Comparison of ENCODE assay signal across 7 mouse cellular contexts in the genomic region with DNA sequence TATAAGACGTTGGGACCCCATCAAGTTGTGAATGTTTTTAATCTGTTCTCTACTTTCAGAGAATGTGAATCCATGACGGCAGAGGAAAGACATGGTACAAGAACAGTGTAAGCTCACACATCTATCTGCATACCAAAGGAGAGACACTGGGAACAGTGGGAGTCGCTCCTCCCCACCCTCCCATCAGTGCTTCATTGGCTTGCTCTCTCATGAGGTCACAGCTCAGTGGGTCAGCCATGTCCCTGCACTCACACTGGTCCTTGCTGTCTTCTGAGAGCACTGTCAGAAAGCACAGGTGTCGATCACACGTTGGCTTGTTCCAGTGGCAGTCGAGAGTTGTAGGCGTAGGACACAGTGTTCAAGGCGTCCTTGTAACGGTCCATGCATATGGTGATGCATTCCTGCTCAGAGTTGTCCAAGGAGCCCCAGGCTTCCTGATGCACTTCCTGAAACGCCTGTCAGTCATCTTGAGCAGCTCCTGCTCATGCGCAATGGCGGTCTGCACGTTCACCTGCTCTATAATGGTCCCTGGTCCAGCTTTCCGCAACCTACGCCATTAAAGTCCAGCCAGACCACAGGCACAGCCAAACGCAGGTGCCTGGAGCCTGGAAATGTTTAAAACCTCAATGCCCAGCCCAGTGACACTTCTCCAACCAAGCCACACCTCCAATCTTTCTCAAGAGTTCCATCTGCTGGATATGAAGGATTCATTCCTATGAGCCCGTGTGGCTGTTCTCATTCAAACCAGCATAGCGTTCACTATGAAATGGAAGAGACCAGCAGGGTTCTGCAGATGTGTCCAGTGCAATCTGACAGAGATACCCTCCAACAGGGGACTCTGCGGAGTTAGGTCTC. TPM values are rescaled to one million over a fixed set of nuclear protein-coding genes. Genes with fewer than 3 reads are reported as not detected.
A peak's percentile ranks its signal among the peaks of the same experiment; 100 is the strongest.
DNase-seq lines count a peak whose midpoint lies in the region; ATAC-seq and TF ChIP-seq lines count a peak whose summit lies in the region.

No protein-coding gene starts in this region.

- H3K9me3 ChIP-seq in lung, embryonic 16.5 days (ENCODE audit: control insufficient read depth, low read length), result no peaks in the 10 kb centered on the region
- H3K9me3 ChIP-seq in forebrain, embryonic 10.5 days, result no peaks in the 10 kb centered on the region
- no peaks in the 10 kb centered on the region for H3K9me3 ChIP-seq in intestine, postnatal 0 days (ENCODE audit: control insufficient read depth)

- H3K4me1 ChIP-seq in lung, embryonic 16.5 days (replicated peaks; ENCODE audit: control insufficient read depth, insufficient read depth, low read length), result peaks cover 23% of the 10 kb centered on the region
- H3K4me1 ChIP-seq in lung, adult 2 months (ENCODE audit: control insufficient read depth, insufficient read depth, low read length), result peaks cover 15% of the 10 kb centered on the region
- H3K4me1 ChIP-seq in forebrain, embryonic 10.5 days, result peaks cover 35% of the 10 kb centered on the region
- no peaks in the 10 kb centered on the region; the same call in 1 of the 2 replicates for H3K4me1 ChIP-seq in intestine, postnatal 0 days (replicated peaks; ENCODE audit: control insufficient read depth, insufficient read depth, low read length)
- peaks cover 23% of the 10 kb centered on the region for H3K4me1 ChIP-seq in olfactory bulb, adult 2 months (ENCODE audit: control insufficient read depth, insufficient read depth, low read length)

- no peak for DNase-seq in lung, adult 2 months
- DNase-seq in forebrain, embryonic 10.5 days (ENCODE audit: extremely low spot score, low spot score), result no peak
- no peak for DNase-seq in ovary, postnatal 14 days (ENCODE audit: low spot score)
- no peak for DNase-seq in urinary bladder, postnatal 10 days (ENCODE audit: low spot score)

- no peaks in the 10 kb centered on the region for H3K36me3 ChIP-seq in lung, embryonic 16.5 days (ENCODE audit: control insufficient read depth, insufficient read depth, low read length)
- H3K36me3 ChIP-seq in forebrain, embryonic 10.5 days (replicated peaks), result no peaks in the 10 kb centered on the region
- no peaks in the 10 kb centered on the region for H3K36me3 ChIP-seq in intestine, postnatal 0 days (ENCODE audit: control insufficient read depth, insufficient read depth)

- TF ChIP-seq POLR2A in lung, adult 2 months (IDR thresholded peaks at IDR 0.05; ENCODE audit: borderline replicate concordance, extremely low read depth, low read depth, low read length), result no peak
- TF ChIP-seq POLR2A in olfactory bulb, adult 2 months (IDR thresholded peaks at IDR 0.05; ENCODE audit: insufficient read depth, low read depth, low read length), result no peak

- H3K27me3 ChIP-seq in lung, embryonic 16.5 days (ENCODE audit: control insufficient read depth, insufficient read depth, low read depth, low read length), result peaks cover 33% of the 10 kb centered on the region
- peaks cover 52% of the 10 kb centered on the region for H3K27me3 ChIP-seq in forebrain, embryonic 10.5 days (ENCODE audit: poor library complexity, severe bottlenecking)
- no peaks in the 10 kb centered on the region for H3K27me3 ChIP-seq in intestine, postnatal 0 days (replicated peaks; ENCODE audit: control insufficient read depth, insufficient read depth, low read length)

- H3K27ac ChIP-seq in lung, embryonic 16.5 days (ENCODE audit: low read length), result peak overlapping the region; percentile 70
- peak overlapping the region; percentile 89 for H3K27ac ChIP-seq in forebrain, embryonic 10.5 days
- no peak overlapping the region; the same call in 1 of the 2 replicates for H3K27ac ChIP-seq in intestine, postnatal 0 days (ENCODE audit: low read depth, low read length)
- peak overlapping the region; percentile 82 for H3K27ac ChIP-seq in olfactory bulb, adult 2 months (ENCODE audit: insufficient read depth, low read depth, low read length)

- no peak for TF ChIP-seq CTCF in lung, adult 2 months (IDR thresholded peaks at IDR 0.05; ENCODE audit: insufficient read depth, low read length)
- no peak for TF ChIP-seq CTCF in intestine, postnatal 0 days (IDR thresholded peaks at IDR 0.05; ENCODE audit: low read depth)
- no peak for TF ChIP-seq CTCF in olfactory bulb, adult 2 months (IDR thresholded peaks at IDR 0.05; ENCODE audit: insufficient read depth, low read depth, low read length)

- H3K4me2 ChIP-seq in lung, embryonic 16.5 days (ENCODE audit: low read depth, low read length), result peak overlapping the region; percentile 58; the same call in 1 of the 2 replicates
- H3K4me2 ChIP-seq in intestine, postnatal 0 days (replicated peaks; ENCODE audit: low read depth), result peak overlapping the region; percentile 73; the same call in 1 of the 2 replicates

- 67% methylated on average over 19 of the region's 19 CpGs for WGBS in lung, embryonic 16.5 days
- 69% methylated on average over 19 of the region's 19 CpGs for WGBS in lung, adult 2 months
- 82% methylated on average over 19 of the region's 19 CpGs for WGBS in forebrain, embryonic 10.5 days
- 75% methylated on average over 19 of the region's 19 CpGs for WGBS in intestine, postnatal 0 days
- 77% methylated on average over 19 of the region's 19 CpGs for WGBS in olfactory bulb, adult 2 months

- no peak overlapping the region for H3K9ac ChIP-seq in lung, embryonic 16.5 days (ENCODE audit: low read length)
- H3K9ac ChIP-seq in intestine, postnatal 0 days (ENCODE audit: low read depth, low read length), result no peak overlapping the region

- ATAC-seq in lung, embryonic 16.5 days (ENCODE audit: low read depth), result peak; percentile 5; the same call in 1 of the 2 replicates
- no peak for ATAC-seq in intestine, postnatal 0 days

- H3K4me3 ChIP-seq in lung, embryonic 16.5 days (ENCODE audit: low read length), result peak overlapping the region; percentile 48
- no peak overlapping the region for H3K4me3 ChIP-seq in lung, adult 2 months (replicated peaks; ENCODE audit: extremely low read depth, low read depth, low read length)
- H3K4me3 ChIP-seq in forebrain, embryonic 10.5 days, result peak overlapping the region; percentile 65; the same call in 1 of the 2 replicates
- H3K4me3 ChIP-seq in intestine, postnatal 0 days (ENCODE audit: low read depth, low read length), result no peak overlapping the region
- no peak overlapping the region for H3K4me3 ChIP-seq in olfactory bulb, adult 2 months (ENCODE audit: insufficient read depth, low read depth, low read length)

RNA-seq across cellular contexts. Expression of gene H2-K1, which starts 19.7 kb away (rescaled TPM):
- 55.5 and 83.8 TPM in 2 replicates for polyA plus RNA-seq in lung, embryonic 16.5 days (2015; fragmentation: Nextera tagmentation; extraction: Ambion mirVana)
- polyA plus RNA-seq in lung, adult 2 months (2012; rRNA removed), result 2,389 and 3,036 TPM in 2 replicates
- 51.2 and 51.8 TPM in 2 replicates for polyA plus RNA-seq in forebrain, embryonic 10.5 days (2016; fragmentation: Nextera tagmentation; extraction: Ambion mirVana)
- 896 and 933 TPM in 2 replicates for polyA plus RNA-seq in intestine, postnatal 0 days (2015; fragmentation: Nextera tagmentation; extraction: Ambion mirVana)
- not detected in 2 replicates for polyA plus RNA-seq in olfactory bulb, adult 2 months (2012; ENCODE audit: insufficient read depth, insufficient read length, low replicate concordance, missing spikeins)

RNA-seq across cellular contexts. Expression of gene Rps18, which starts 24.6 kb away (rescaled TPM):
- 1,739 and 1,825 TPM in 2 replicates for polyA plus RNA-seq in lung, embryonic 16.5 days (2015; fragmentation: Nextera tagmentation; extraction: Ambion mirVana)
- polyA plus RNA-seq in lung, adult 2 months (2012; rRNA removed), result 260 and 331 TPM in 2 replicates
- 1,596 and 1,663 TPM in 2 replicates for polyA plus RNA-seq in forebrain, embryonic 10.5 days (2016; fragmentation: Nextera tagmentation; extraction: Ambion mirVana)
- polyA plus RNA-seq in intestine, postnatal 0 days (2015; fragmentation: Nextera tagmentation; extraction: Ambion mirVana), result 1,060 and 1,067 TPM in 2 replicates
- polyA plus RNA-seq in olfactory bulb, adult 2 months (2012; ENCODE audit: insufficient read depth, insufficient read length, low replicate concordance, missing spikeins), result 1,298 TPM in 1 of 2 replicates, not detected in the other

RNA-seq across cellular contexts. Expression of gene Vps52, which starts 24.8 kb away (rescaled TPM):
- 49.4 and 50.5 TPM in 2 replicates for polyA plus RNA-seq in lung, embryonic 16.5 days (2015; fragmentation: Nextera tagmentation; extraction: Ambion mirVana)
- polyA plus RNA-seq in lung, adult 2 months (2012; rRNA removed), result 62.8 and 70.3 TPM in 2 replicates
- polyA plus RNA-seq in forebrain, embryonic 10.5 days (2016; fragmentation: Nextera tagmentation; extraction: Ambion mirVana), result 49.4 and 51.3 TPM in 2 replicates
- 23.5 and 25.5 TPM in 2 replicates for polyA plus RNA-seq in intestine, postnatal 0 days (2015; fragmentation: Nextera tagmentation; extraction: Ambion mirVana)
- not detected in 2 replicates for polyA plus RNA-seq in olfactory bulb, adult 2 months (2012; ENCODE audit: insufficient read depth, insufficient read length, low replicate concordance, missing spikeins)

RNA-seq across cellular contexts. Expression of gene B3galt4, which starts 29.1 kb away (rescaled TPM):
- 5.5 and 5.6 TPM in 2 replicates for polyA plus RNA-seq in lung, embryonic 16.5 days (2015; fragmentation: Nextera tagmentation; extraction: Ambion mirVana)
- polyA plus RNA-seq in lung, adult 2 months (2012; rRNA removed), result 11.4 and 12.6 TPM in 2 replicates
- polyA plus RNA-seq in forebrain, embryonic 10.5 days (2016; fragmentation: Nextera tagmentation; extraction: Ambion mirVana), result 3.3 and 3.7 TPM in 2 replicates
- polyA plus RNA-seq in intestine, postnatal 0 days (2015; fragmentation: Nextera tagmentation; extraction: Ambion mirVana), result 14.0 and 15.0 TPM in 2 replicates
- not detected in 2 replicates for polyA plus RNA-seq in olfactory bulb, adult 2 months (2012; ENCODE audit: insufficient read depth, insufficient read length, low replicate concordance, missing spikeins)

RNA-seq across cellular contexts. Expression of gene Wdr46, which starts 39.9 kb away (rescaled TPM):
- polyA plus RNA-seq in lung, embryonic 16.5 days (2015; fragmentation: Nextera tagmentation; extraction: Ambion mirVana), result 20.2 and 20.6 TPM in 2 replicates
- polyA plus RNA-seq in lung, adult 2 months (2012; rRNA removed), result 13.4 and 16.8 TPM in 2 replicates
- polyA plus RNA-seq in forebrain, embryonic 10.5 days (2016; fragmentation: Nextera tagmentation; extraction: Ambion mirVana), result 56.1 and 59.6 TPM in 2 replicates
- 10.6 and 11.2 TPM in 2 replicates for polyA plus RNA-seq in intestine, postnatal 0 days (2015; fragmentation: Nextera tagmentation; extraction: Ambion mirVana)
- not detected in 2 replicates for polyA plus RNA-seq in olfactory bulb, adult 2 months (2012; ENCODE audit: insufficient read depth, insufficient read length, low replicate concordance, missing spikeins)

Comparison
In these comparisons a context has a peak if more than half of its experiments do, and no peak if none do; other contexts are left out.
1. H3K4me3 ChIP-seq: peak in lung, embryonic 16.5 days (single experiment) and forebrain, embryonic 10.5 days (single experiment); none in lung, adult 2 months (single experiment), intestine, postnatal 0 days (single experiment) and olfactory bulb, adult 2 months (single experiment).